Mouse (Mus musculus): Measurements from ENCODE around the gene Vmn1r5. TPM values are rescaled to one million over a fixed set of nuclear protein-coding genes. Genes with fewer than 3 reads are reported as not detected.

Gene Vmn1r5
- polyA plus RNA-seq (2015; fragmentation: Nextera tagmentation; extraction: Ambion mirVana) = not detected in 2 replicates

DNA sequence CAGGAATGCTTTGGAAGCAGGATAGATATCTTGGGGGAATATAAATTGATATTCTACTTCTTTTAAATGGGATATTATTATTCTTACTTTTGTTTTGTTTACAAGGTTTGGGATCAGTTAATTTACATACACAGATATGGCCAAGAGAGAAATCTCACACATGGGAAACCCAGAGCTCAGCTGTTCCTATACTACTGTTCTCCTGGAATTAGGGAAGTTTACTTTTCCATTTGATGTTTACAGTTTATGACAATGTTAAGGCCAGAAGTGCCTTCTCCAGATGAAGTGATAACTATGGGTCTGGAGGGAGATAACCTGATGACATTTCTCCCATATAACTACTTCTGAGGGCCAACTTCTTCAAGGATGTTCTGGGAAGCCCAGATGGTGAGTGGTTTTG lies at the start of gene Vmn1r5:
Gene Vmn1r5 (plus strand): TSS at position 301 of the 400 bp plus-strand sequence.

DNA sequence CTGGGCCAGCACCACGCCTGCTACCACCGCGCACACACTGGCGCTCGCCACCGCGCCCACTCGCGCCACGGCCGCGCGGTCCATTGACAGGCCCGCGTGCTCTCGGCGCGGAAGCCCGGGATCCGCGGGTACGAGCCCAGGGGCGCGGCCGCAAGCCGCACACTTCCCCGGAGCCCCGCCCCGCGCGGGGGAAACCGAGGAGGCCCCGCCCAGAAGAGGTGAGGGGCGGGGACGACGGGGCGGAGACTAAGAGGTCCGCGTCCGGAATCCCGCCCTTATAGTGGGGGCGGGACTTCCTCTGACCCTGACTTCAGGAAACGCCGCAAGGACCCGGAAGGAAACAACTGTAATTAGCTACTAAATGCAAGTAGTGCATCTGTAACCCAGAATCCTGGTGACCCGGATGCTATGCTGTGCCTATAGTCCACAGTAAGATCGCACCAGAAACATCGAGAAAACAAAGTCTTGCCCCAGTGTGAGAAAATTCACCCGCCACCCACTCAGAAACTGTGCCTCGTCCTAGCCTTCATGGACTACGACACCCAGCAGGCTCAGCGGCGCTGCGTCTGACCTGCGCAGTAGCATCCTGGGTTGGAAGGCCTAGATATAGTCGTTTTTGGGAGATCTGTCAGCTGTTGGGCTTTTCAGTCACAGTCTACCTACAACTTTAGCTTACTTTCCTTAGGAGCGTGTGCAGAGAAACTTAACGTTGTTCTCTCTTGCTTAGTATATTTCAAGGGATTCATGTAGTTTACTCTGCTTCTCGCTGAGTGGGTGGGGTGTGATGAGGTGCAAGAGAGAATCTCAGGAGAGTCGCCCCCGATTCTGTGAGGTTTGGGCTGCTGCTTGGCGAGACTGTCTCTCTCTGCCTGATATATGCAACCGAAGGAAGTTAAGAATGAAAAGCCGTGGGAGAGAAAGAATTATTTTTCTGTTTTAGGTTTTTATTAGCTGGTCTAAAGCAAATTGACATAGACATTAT lies 46.1 kb upstream of the Vmn1r5 start, which contains the start of the genes Nt5c3 and Vmn1r4:
Gene Nt5c3 (minus strand): TSS at position 207 of the 982 bp plus-strand sequence.
Gene Vmn1r4 (plus strand): TSS at position 290 of the 982 bp plus-strand sequence.

DNA sequence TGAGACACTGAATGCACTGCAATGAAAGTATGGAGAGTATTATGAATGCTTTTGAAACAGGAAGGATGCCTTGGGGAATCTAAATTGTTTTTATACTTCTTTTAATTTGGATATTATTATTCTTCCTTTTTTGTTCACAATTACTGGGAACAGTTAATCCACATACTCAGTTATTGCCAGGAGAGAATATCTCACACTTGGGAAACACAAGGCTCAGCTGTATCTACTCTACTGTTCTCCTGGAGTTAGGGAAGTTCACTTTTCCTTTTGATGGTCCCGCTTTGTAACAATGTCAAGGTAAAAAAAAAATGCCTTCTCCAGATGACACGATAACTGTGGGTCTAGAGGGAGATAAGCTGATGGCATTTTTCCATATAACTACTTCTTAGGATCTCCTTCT lies 26.9 kb downstream of the Vmn1r5 start, which contains the start of gene Vmn1r6:
Gene Vmn1r6 (plus strand): TSS at position 301 of the 400 bp plus-strand sequence.

DNA sequence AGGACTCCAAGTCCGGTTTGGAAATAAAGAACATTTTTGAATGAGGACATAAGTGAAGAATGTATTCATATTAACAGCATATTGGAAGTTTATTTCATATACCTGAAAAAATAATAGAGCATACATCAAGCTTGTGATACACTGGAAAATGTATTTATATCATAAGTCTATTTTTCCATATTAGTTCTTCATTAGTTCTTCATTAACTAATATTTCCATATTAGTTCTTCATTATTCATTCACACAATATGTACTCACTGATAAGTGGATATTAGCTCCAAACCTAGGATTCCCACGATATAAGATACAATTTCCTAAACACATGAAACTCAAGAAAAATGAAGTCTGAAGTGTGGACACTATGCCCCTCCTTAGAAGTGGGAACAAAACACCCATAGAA lies 55.2 kb downstream of the Vmn1r5 start, which contains the start of gene Vmn1r7:
Gene Vmn1r7 (minus strand): TSS at position 101 of the 400 bp plus-strand sequence.

DNA sequence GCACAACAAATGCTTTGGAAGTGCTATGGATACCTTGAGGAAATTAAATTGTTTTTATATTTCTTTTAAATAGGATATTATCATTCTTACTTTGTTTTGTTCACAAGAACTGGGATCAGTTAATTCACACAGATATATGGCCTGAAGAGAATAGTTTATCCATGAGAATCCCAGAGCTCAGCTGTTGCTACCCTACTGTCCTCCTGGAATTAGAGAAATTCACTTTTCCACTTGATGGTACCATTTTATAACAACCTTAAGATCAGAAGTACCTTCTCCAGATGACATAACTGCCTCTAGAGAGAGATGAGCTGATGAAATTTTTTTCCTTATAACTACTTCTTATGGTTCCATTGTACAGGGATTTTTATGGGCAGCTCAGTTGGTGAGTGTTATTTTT lies 61.9 kb downstream of the Vmn1r5 start, which contains the start of gene Vmn1r8:
Gene Vmn1r8 (plus strand): TSS at position 301 of the 400 bp plus-strand sequence.

Other genes with a start within 250 kb of the Vmn1r5 start
- 18.2 and 20.6 TPM in 2 replicates for gene Kbtbd2, start 172.5 kb upstream of the Vmn1r5 start, polyA plus RNA-seq (2015; fragmentation: Nextera tagmentation; extraction: Ambion mirVana)
- 84.0 and 84.2 TPM in 2 replicates for gene Fkbp9, start 138.2 kb upstream of the Vmn1r5 start, polyA plus RNA-seq (2015; fragmentation: Nextera tagmentation; extraction: Ambion mirVana)
- 70.7 and 76.9 TPM in 2 replicates for gene Nt5c3, start 46.3 kb upstream of the Vmn1r5 start, polyA plus RNA-seq (2015; fragmentation: Nextera tagmentation; extraction: Ambion mirVana)
- 0.25 and 0.49 TPM in 2 replicates for gene Vmn1r4, start 46.3 kb upstream of the Vmn1r5 start, polyA plus RNA-seq (2015; fragmentation: Nextera tagmentation; extraction: Ambion mirVana)
- not detected in 2 replicates for gene Vmn1r6, start 27.0 kb downstream of the Vmn1r5 start, polyA plus RNA-seq (2015; fragmentation: Nextera tagmentation; extraction: Ambion mirVana)
- gene Vmn1r7, start 55.1 kb downstream of the Vmn1r5 start, polyA plus RNA-seq (2015; fragmentation: Nextera tagmentation; extraction: Ambion mirVana) = not detected in 2 replicates
- gene Vmn1r8, start 62.0 kb downstream of the Vmn1r5 start, polyA plus RNA-seq (2015; fragmentation: Nextera tagmentation; extraction: Ambion mirVana) = not detected in 2 replicates
- not detected in 2 replicates for gene Vmn1r9, start 96.5 kb downstream of the Vmn1r5 start, polyA plus RNA-seq (2015; fragmentation: Nextera tagmentation; extraction: Ambion mirVana)
- gene Vmn1r10, start 139.2 kb downstream of the Vmn1r5 start, polyA plus RNA-seq (2015; fragmentation: Nextera tagmentation; extraction: Ambion mirVana) = not detected in 2 replicates
- not detected in 2 replicates for gene Vmn1r11, start 163.2 kb downstream of the Vmn1r5 start, polyA plus RNA-seq (2015; fragmentation: Nextera tagmentation; extraction: Ambion mirVana)
- not detected in 2 replicates for gene Vmn1r12, start 186.6 kb downstream of the Vmn1r5 start, polyA plus RNA-seq (2015; fragmentation: Nextera tagmentation; extraction: Ambion mirVana)
- gene Vmn1r13, start 233.0 kb downstream of the Vmn1r5 start, polyA plus RNA-seq (2015; fragmentation: Nextera tagmentation; extraction: Ambion mirVana) = not detected in 2 replicates

Data from adrenal gland, postnatal 0 days (tissue).